Mouse (Mus musculus): ENCODE data around the gene Slc7a11. TPM values are rescaled to one million over a fixed set of nuclear protein-coding genes. Genes with fewer than 3 reads are reported as not detected.

Slc7a11 gene
- polyA plus RNA-seq, 1 experiment from 2014 or later: 2.5 TPM

DNA sequence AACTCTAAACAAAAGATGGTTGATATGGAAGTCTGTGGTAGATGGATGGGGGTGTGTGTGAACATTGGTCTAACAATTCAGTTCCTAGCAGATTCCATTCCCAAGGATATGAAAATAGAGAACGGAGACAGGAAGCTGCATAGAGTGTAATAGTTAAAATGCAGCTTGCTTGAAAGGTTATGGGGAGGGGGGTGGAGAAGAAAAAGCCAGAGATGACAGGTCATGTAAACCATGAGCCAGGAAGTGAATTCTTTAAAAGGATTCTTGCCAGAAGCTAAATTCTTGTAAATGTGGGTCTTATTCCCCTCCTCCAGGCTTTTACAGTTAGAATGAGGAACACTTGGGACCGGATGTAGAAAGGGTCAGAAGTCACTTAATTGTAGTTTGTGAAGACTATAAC lies 589.1 kb downstream of the Slc7a11 start:
- Histone ChIP-seq H3K4me2 (ENCODE audit: low read depth, low read length) (no peak overlapping the region), H3K9me3 (ENCODE audit: control insufficient read depth, low read length) (no peaks in the 10 kb centered on the region), H3K9ac (ENCODE audit: low read depth, low read length) (no peak overlapping the region), H3K36me3 (ENCODE audit: control insufficient read depth, insufficient read depth, low read length) (no peaks in the 10 kb centered on the region), H3K27ac (replicated peaks; ENCODE audit: low read depth, low read length) (no peak overlapping the region), H3K4me1 (ENCODE audit: control insufficient read depth, insufficient read depth, low read length) (peaks cover 17% of the 10 kb centered on the region), H3K4me3 (ENCODE audit: low read depth, low read length) (no peak overlapping the region), H3K27me3 (replicated peaks; ENCODE audit: control insufficient read depth, insufficient read depth, low read length) (no peaks in the 10 kb centered on the region)
- 35% methylated on average over 2 of the region's 2 CpGs for WGBS
- ATAC-seq (ENCODE audit: low read depth): no peak
- DNase-seq (ENCODE audit: low spot score): peak; percentile 31

DNA sequence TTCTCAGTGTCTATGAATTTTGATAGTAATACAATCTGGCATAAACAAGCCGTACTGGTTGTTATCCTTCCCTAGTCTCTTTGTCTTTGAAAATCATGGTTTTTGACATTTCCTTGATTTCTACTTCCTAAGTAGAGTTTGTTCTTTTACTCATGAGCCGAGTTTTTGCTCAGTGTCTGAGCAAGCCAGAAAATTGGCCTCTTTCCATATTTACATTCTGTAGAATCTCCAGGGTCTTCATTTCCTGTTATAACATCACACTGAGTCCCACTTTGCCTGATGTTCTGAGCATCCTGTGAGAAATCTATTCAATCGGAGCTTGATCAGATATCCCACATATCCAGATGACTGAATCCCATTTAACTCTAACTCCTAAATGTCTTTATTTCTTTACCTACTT lies 600.4 kb downstream of the Slc7a11 start:
- Histone ChIP-seq H3K9ac (ENCODE audit: low read depth, low read length) (no peak overlapping the region), H3K4me1 (ENCODE audit: control insufficient read depth, insufficient read depth, low read length) (no peaks in the 10 kb centered on the region; the same call in 1 of the 2 replicates), H3K4me3 (ENCODE audit: low read depth, low read length) (no peak overlapping the region), H3K27ac (replicated peaks; ENCODE audit: low read depth, low read length) (no peak overlapping the region), H3K9me3 (ENCODE audit: control insufficient read depth, low read length) (no peaks in the 10 kb centered on the region), H3K4me2 (ENCODE audit: low read depth, low read length) (no peak overlapping the region), H3K27me3 (replicated peaks; ENCODE audit: control insufficient read depth, insufficient read depth, low read length) (no peaks in the 10 kb centered on the region), H3K36me3 (ENCODE audit: control insufficient read depth, insufficient read depth, low read length) (no peaks in the 10 kb centered on the region)
- DNase-seq (ENCODE audit: low spot score): peak; percentile 82
- WGBS: 43% methylated on average over 3 of the region's 3 CpGs
- ATAC-seq (ENCODE audit: low read depth): no peak
